Mouse (Mus musculus) neural tube, embryonic 15.5 days (tissue): Measurements from ENCODE around the gene Hoxa5. TPM values are rescaled to one million over a fixed set of nuclear protein-coding genes. Genes with fewer than 3 reads are reported as not detected.

Experiments used
- ATAC-seq: fragments of 200-750 bp; cut with Nextera tagmentation; 2 replicates; pipeline ENCODE4 v1.8.0; 2017; ENCODE audit warnings: mild to moderate bottlenecking, moderate TSS enrichment, moderate library complexity; ENCODE audit not compliant: low FRiP score
- H3K27ac ChIP-seq: fragments of 300-500 bp; sonication (generic); replicated peaks from 2 replicates; pipeline ENCODE4 v1.5.1; 2015; ENCODE audit warnings: mild to moderate bottlenecking, inconsistent platforms
- H3K27me3 ChIP-seq: fragments of 300-500 bp; sonication (generic); replicated peaks from 2 replicates; pipeline ENCODE4 v1.6.1; 2015; ENCODE audit warnings: inconsistent platforms
- H3K36me3 ChIP-seq: fragments of 300-500 bp; sonication (generic); 2 replicates; pipeline ENCODE4 v1.6.1; 2015; ENCODE audit warnings: inconsistent platforms
- H3K4me1 ChIP-seq: fragments of 300-500 bp; sonication (generic); 2 replicates; pipeline ENCODE4 v1.6.1; 2015; ENCODE audit warnings: inconsistent platforms
- H3K4me2 ChIP-seq: fragments of 300-500 bp; sonication (generic); 2 replicates; pipeline ENCODE4 v1.6.1; 2015; ENCODE audit warnings: inconsistent platforms, mild to moderate bottlenecking, moderate library complexity
- H3K4me3 ChIP-seq: fragments of 300-500 bp; sonication (generic); replicated peaks from 2 replicates; pipeline ENCODE4 v1.5.1; 2015; ENCODE audit warnings: mild to moderate bottlenecking, inconsistent platforms
- H3K9ac ChIP-seq: fragments of 300-500 bp; sonication (generic); replicated peaks from 2 replicates; pipeline ENCODE4 v1.6.1; 2015; ENCODE audit warnings: mild to moderate bottlenecking, inconsistent platforms
- H3K9me3 ChIP-seq: fragments of 300-500 bp; sonication (generic); replicated peaks from 2 replicates; pipeline ENCODE4 v1.6.1; 2016; ENCODE audit warnings: inconsistent platforms
- WGBS: fragments of 180-500 bp; shearing (Covaris S2); methylation state at CpG from one replicate; pipeline ENCODE4 v1.1.7; 2015; ENCODE audit warnings: mixed read lengths; 5-methylcytosine and 5-hydroxymethylcytosine counted together
- polyA plus RNA-seq: library from polyadenylated mRNA; unstranded; fragments of >200 nt; fragmentation: Nextera tagmentation; extraction: Ambion mirVana; gene quantifications from 2 replicates; pipeline ENCODE4 v1.2.1, GENCODE M21; 2015

Gene Hoxa5
- polyA plus RNA-seq, 1 experiment from 2014 or later, result 73.9 TPM

DNA sequence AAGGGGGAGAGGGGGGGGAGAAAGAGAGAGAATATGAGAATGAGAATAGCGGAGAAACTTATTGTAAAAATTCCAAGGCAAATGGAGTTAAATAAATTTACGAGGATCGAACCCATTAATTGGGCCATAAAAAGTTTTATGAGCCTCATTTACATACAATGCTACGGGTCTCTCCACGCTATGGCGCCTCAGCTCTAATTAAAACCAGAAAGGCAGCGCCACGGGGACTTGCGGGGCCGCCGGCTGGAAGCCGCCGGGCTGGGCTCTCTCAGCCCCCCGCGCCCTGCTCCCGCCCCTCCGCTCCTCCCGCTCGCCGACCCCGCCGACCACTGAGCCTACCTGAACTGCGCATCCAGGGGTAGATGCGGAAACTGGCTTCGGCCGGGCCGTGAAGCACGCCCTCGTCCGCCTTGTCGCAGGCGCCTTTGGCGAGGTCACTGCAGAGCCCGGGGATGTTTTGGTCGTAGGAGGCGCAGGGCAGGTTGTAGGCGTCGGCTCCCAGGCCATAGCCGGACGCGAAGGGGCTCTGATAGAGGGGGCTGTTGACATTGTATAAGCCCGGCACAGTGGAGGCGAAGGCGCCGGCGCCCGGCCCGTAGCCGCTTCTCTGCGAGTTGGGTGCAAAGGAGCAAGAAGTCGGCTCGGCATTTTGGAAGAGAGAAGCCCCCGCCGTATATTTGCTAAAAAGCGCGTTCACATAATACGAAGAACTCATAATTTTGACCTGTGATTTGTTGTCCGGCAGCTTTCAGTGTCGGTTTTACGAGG lies 12.5 kb upstream of the Hoxa5 start:
- peak overlapping the region; percentile 92 for H3K9ac ChIP-seq
- H3K4me2 ChIP-seq, result peak overlapping the region; percentile 85
- peaks cover 61% of the 10 kb centered on the region for H3K4me1 ChIP-seq
- no peaks in the 10 kb centered on the region for H3K27me3 ChIP-seq
- peak overlapping the region; percentile 100 for H3K27ac ChIP-seq
- no peaks in the 10 kb centered on the region for H3K9me3 ChIP-seq
- peak; percentile 27; the same call in 1 of the 2 replicates for ATAC-seq
- WGBS, result under 1% methylated on average over 60 of the region's 60 CpGs
- H3K4me3 ChIP-seq, result peak overlapping the region; percentile 81
- H3K36me3 ChIP-seq, result no peaks in the 10 kb centered on the region

DNA sequence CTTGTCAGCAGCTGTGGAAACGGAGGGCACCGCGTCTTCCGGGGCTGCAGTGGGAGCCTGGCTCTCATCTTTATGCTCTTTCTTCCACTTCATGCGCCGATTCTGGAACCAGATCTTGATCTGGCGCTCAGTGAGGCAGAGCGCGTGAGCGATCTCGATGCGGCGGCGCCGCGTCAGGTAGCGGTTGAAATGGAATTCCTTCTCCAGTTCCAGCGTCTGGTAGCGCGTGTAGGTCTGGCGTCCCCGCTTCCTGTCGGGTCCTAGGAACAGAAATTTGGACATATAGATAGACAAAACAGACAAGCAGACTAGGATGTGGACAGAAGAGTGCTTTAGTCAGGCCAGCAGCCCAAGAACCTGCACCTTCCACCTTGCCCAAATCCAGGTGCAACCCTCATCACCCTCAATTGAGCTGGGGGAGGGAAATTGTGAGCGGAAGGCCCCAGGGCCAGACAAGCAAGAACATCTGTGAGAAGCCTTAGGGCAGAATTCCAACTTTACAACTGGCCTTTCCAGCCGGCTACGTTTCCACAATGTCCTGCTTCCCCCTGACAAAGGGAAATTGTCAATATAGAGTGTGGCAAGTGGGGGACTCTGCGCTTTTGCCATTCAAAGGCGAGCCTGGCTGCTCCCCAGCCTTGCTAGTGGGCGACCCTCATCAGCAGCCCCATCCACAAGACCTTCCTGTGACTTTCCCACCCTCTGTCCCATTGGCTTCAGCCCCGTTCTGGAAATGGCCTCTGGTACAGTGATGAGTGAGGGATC lies 11.6 kb upstream of the Hoxa5 start:
- no peak for ATAC-seq
- 2% methylated on average over 30 of the region's 30 CpGs for WGBS
- H3K27ac ChIP-seq, result peak overlapping the region; percentile 100
- no peaks in the 10 kb centered on the region for H3K27me3 ChIP-seq
- H3K9ac ChIP-seq, result peak overlapping the region; percentile 92
- no peaks in the 10 kb centered on the region for H3K36me3 ChIP-seq
- peak overlapping the region; percentile 81 for H3K4me3 ChIP-seq
- no peaks in the 10 kb centered on the region for H3K9me3 ChIP-seq
- H3K4me1 ChIP-seq, result peaks cover 59% of the 10 kb centered on the region
- H3K4me2 ChIP-seq, result peak overlapping the region; percentile 85

DNA sequence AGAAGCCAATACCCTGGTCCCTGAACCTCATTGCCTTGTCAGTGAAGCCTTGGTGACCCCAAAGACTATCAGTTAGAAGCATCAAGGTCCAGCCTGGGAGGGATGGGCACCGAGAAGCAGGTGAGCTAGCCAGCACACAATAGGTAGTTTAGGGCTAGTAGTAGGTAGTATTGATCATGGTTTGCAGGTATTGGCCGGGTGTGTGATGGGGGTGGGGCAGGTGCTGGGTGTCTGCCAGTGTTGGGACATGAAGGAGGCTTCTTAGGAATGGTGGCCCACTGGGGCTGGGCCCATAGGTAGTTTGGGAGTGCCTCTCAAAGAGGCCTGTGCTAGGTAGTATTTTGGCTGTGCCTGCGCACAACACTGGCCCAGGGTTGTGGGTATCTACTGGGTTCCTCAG lies 10.7 kb upstream of the Hoxa5 start:
- H3K4me1 ChIP-seq, result peaks cover 54% of the 10 kb centered on the region
- H3K4me3 ChIP-seq, result peak overlapping the region; percentile 81
- H3K36me3 ChIP-seq, result no peaks in the 10 kb centered on the region
- peak overlapping the region; percentile 99; the same call in 1 of the 2 replicates for H3K9ac ChIP-seq
- no peaks in the 10 kb centered on the region for H3K9me3 ChIP-seq
- H3K27ac ChIP-seq, result peak overlapping the region; percentile 100
- peak overlapping the region; percentile 85 for H3K4me2 ChIP-seq
- H3K27me3 ChIP-seq, result no peaks in the 10 kb centered on the region
- WGBS, result 18% methylated on average over 3 of the region's 3 CpGs
- ATAC-seq, result no peak

DNA sequence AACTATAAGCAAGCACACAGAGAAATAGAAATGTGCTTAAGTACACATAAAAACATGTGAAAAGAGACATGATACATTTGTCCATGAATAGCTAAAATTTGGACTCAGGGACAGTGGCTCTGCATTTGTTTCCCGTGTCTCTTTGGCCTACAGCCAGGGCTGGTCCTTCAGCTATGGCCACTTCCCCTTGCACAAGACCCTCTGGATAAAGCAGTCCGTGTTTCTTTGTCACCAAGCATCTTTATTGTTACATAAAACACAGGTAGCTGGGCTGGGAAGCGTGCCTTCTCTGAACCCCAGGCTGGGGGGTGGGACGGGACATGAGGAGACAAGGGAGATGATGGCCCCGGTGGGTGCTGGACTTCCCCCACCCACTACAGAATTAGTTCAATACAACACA lies 9.9 kb upstream of the Hoxa5 start:
- Histone ChIP-seq H3K27me3 (no peaks in the 10 kb centered on the region), H3K4me1 (peaks cover 57% of the 10 kb centered on the region), H3K9ac (peak overlapping the region; percentile 99), H3K27ac (peak overlapping the region; percentile 100), H3K4me3 (peak overlapping the region; percentile 81), H3K36me3 (no peaks in the 10 kb centered on the region), H3K4me2 (peak overlapping the region; percentile 85), H3K9me3 (no peaks in the 10 kb centered on the region)
- 8% methylated on average over 5 of the region's 5 CpGs for WGBS
- no peak for ATAC-seq

DNA sequence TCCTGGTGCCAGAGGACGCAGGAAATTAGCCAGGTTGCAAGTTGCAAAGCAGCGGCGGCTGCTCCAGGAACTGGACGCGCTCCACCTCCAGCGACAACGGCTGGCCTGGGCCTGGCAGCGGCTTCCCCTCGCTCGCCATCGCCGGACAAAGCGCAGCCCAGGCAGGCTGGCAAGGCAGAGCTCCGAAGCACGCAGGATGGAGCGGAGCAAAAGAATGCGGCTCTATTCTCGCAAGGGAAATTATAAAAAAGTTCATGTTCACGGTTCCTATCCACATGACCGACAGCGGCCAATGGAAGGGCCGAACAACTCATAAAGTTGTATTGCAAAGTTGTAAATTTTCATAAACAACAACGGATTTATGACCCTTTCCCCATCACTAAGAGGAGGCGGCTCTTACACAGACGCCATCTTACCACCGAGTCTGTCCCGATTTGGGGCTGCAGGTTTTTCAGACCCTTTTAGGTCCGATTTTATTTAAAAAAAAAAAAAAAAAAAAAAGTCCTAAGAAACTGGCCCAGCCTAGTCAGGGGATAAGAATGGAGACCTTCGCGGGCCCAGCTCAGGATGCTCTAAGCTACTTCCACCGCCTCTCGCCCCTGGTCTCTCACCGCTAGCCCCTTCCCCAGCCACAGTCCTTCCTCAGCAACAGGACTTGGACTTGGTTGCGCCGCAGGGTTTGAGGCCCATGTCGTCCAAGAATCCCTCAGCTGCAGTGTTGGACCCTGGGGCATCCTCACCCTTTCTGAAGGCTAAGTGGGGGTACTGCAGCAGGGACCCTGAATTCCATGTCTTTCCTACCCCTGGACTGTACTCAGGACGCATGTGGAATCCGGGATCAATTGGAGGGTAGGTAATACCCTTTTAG lies 9.0 kb upstream of the Hoxa5 start, which contains the start of the genes Hoxa3 and Gm28308:
Gene Hoxa3, minus strand, starts transcription at position 218 of the 868 bp plus-strand sequence.
Gene Gm28308, minus strand, starts transcription at position 221 of the 868 bp plus-strand sequence.
- 4% methylated on average over 38 of the region's 38 CpGs for WGBS
- peak within 1 kb of the TSS; percentile 99 for H3K9ac ChIP-seq
- peak; percentile 74 for ATAC-seq
- H3K27ac ChIP-seq, result peak within 1 kb of the TSS; percentile 100
- no peaks in the 10 kb centered on the region for H3K9me3 ChIP-seq
- peak within 1 kb of the TSS; percentile 85 for H3K4me2 ChIP-seq
- H3K36me3 ChIP-seq, result no peaks in the 10 kb centered on the region
- H3K27me3 ChIP-seq, result no peaks in the 10 kb centered on the region
- H3K4me3 ChIP-seq, result peak within 1 kb of the TSS; percentile 81
- peaks cover 57% of the 10 kb centered on the region for H3K4me1 ChIP-seq

DNA sequence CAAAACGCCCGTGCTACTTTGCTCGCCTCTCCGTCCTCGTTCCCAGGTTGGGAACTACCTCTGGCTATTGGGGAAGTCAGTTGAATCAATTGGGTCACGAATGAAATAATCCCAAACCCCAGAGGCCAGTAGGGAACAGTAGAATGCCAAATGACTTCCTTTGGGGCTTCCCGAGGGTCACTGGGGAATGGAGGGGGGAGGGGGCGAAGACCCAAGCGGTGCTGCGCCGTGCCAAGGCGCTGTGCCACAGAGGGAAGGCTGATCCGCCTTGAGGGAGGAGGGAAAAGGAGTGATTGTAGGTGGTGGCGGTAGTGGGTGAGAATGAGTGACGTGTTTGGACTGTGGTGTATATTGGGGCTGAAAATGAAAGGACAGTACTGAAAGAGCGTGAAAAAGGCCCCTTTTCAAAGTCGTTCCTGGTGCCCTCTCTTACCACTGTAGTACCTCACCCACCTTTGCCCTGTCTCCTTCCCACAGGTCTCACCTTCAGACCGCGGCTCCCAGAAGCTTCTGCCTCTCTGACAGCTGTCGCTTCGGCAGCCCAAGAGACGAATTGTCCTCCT lies 8.2 kb upstream of the Hoxa5 start:
- Histone ChIP-seq H3K4me1 (peaks cover 57% of the 10 kb centered on the region), H3K4me3 (peak overlapping the region; percentile 81), H3K9me3 (no peaks in the 10 kb centered on the region), H3K36me3 (no peaks in the 10 kb centered on the region), H3K27ac (peak overlapping the region; percentile 100), H3K27me3 (no peaks in the 10 kb centered on the region), H3K4me2 (peak overlapping the region; percentile 85), H3K9ac (peak overlapping the region; percentile 99)
- under 1% methylated on average over 22 of the region's 22 CpGs for WGBS
- ATAC-seq, result peak; percentile 18

DNA sequence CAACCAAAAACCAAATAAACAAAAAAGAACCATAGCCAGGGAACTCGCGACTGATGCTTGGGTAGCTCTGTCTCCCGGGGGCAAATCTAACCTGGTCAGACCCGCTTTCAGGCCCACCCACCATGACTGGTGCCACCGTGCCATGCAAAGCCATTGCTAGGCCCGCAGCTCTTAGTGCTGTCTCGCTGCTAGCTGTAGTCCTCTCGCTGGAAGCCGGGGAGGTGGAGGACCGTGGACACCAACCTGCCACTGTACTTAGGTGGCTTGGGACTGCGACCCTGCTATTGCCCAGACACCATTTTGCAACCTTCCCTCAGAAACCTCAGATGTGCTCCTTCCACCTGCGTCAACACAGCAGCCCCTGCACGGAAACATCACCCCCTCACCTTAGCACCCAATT lies 7.6 kb upstream of the Hoxa5 start:
- WGBS, result 5% methylated on average over 13 of the region's 13 CpGs
- Histone ChIP-seq H3K4me1 (peaks cover 62% of the 10 kb centered on the region), H3K4me3 (peak overlapping the region; percentile 81), H3K4me2 (peak overlapping the region; percentile 85), H3K27ac (peak overlapping the region; percentile 100), H3K9me3 (no peaks in the 10 kb centered on the region), H3K36me3 (no peaks in the 10 kb centered on the region), H3K27me3 (no peaks in the 10 kb centered on the region), H3K9ac (peak overlapping the region; percentile 99)
- ATAC-seq, result no peak

DNA sequence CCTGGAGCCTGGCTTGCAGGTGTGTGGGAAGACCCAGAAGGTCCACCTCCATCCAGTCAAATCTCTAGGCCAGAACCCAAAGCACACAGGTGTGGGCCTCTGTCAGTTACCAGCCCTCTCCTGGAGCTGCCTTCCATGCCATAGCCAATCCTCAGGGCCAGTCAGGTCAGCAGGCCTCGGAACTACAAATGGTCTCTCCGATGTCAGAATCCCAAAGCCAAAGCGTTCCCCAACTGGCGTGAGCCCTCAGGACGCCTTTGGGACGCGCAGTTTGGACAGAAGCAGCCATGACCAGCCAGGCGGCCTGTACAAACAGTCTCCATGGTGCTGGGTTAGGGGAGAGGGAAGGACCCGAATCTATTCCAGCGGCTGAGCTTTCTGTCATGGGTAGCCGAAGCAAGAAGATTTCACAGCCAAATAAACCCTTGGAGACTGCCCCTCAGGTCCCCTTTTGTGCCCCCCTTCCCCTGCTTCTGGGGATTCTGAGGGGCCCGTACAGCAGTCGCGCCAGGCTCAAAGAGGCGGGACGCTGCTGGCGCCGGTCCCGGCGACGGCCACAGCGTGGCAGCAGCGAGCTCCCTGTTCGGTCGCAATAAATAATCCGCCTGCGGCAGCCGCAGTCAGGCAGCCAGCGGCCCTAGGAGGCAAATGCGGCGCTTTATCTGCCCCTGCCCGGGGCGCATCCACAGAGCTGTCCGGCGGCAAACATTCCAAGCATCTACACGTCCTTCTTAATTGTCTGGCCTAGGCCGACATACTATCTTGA lies 7.0 kb upstream of the Hoxa5 start:
- Histone ChIP-seq H3K27ac (peak overlapping the region; percentile 100), H3K36me3 (no peaks in the 10 kb centered on the region), H3K4me1 (peaks cover 68% of the 10 kb centered on the region), H3K27me3 (no peaks in the 10 kb centered on the region), H3K4me3 (peak overlapping the region; percentile 81), H3K9ac (peak overlapping the region; percentile 99), H3K4me2 (peak overlapping the region; percentile 85), H3K9me3 (no peaks in the 10 kb centered on the region)
- WGBS, result 2% methylated on average over 37 of the region's 37 CpGs
- ATAC-seq, result peak; percentile 29

DNA sequence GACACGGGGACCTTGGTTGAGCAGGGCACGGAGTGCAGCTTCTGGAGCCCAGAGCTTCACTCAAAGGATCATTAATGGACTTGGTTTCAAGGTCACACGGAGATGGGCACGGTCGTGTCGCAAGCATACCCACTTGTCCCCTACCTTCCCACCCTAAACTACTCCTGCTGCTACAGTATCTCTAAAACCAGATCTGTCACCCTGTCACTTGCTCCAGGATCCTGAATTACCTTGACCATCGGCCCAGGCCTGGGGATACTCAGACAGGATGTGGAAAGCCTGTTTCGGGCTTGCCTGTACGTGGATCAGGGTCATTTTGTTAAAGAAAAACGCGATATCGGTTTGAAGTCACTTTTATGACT lies 5.3 kb upstream of the Hoxa5 start:
- H3K9me3 ChIP-seq, result no peaks in the 10 kb centered on the region
- ATAC-seq, result no peak
- 6% methylated on average over 12 of the region's 12 CpGs for WGBS
- H3K9ac ChIP-seq, result peak overlapping the region; percentile 63
- no peaks in the 10 kb centered on the region for H3K27me3 ChIP-seq
- peak overlapping the region; percentile 89 for H3K27ac ChIP-seq
- peaks cover 68% of the 10 kb centered on the region for H3K4me1 ChIP-seq
- peak overlapping the region; percentile 85 for H3K4me2 ChIP-seq
- 0 out of 2 replicates have a peak, but pooled peaks cover 3% of the 10 kb centered on the region for H3K36me3 ChIP-seq
- peak overlapping the region; percentile 81 for H3K4me3 ChIP-seq

DNA sequence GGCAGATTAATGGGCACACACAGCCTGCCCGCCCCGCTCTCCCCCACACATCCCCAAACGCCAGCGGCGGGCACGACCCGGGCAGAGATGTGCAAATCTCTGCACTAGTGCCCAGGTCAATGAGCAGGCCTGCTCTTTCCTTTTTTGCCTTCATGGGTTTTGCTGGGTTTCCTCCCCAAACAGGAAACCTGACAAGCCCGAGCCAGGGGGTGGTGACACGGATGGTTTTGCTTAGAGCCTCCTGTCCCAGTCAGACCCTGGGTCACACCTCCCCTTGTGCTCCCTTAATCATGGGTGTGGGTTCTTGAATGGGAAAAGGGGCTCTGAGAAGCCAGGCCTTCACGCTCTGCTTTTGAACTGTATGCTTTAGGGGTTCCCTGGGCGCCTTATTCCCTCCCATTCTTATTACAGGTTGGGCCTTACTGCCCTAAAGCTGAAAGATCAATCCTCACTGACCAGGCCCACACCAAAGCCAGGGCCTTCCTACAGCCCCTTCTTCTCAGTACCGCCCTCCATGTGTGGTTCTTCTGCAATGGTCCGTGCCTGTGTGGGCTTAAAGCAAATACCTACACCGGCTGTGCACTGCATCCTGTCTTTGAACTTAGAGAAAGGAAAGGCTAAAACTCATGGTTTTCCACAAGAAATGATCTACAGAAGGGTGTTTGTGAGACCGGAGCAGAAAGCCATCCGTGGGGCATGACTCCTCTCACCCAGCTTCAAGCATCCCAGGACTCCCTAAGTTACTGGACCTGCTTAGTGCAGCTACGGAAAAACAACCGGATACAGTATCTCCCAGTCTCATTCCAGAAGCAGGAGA lies 4.7 kb upstream of the Hoxa5 start:
- Histone ChIP-seq H3K9me3 (no peaks in the 10 kb centered on the region), H3K36me3 (0 out of 2 replicates have a peak, but pooled peaks cover 3% of the 10 kb centered on the region), H3K27ac (peak overlapping the region; percentile 89), H3K4me2 (peak overlapping the region; percentile 85), H3K27me3 (no peaks in the 10 kb centered on the region), H3K4me1 (peaks cover 68% of the 10 kb centered on the region), H3K4me3 (peak overlapping the region; percentile 81), H3K9ac (peak overlapping the region; percentile 63)
- WGBS, result 3% methylated on average over 18 of the region's 18 CpGs
- ATAC-seq, result no peak; the same call in 1 of the 2 replicates
